Mouse (Mus musculus): ENCODE results near the gene Neu3. TPM values are rescaled to one million over a fixed set of nuclear protein-coding genes. Genes with fewer than 3 reads are reported as not detected.
"Not testable (repeated sequence)": the region's sequence is repeated elsewhere in the genome, so short reads cannot be mapped to it uniquely, and the experiment has no call there.

Gene Neu3
- polyA plus RNA-seq, 1 experiment from 2014 or later: 2.5 TPM

- Histone ChIP-seq H3K36me3 (ENCODE audit: insufficient read depth, low read length) (no peaks in the 10 kb centered on the region), H3K9ac (ENCODE audit: low read depth, low read length) (no peak overlapping the region), H3K4me3 (replicated peaks; ENCODE audit: low read depth, low read length) (no peak overlapping the region), H3K4me1 (replicated peaks; ENCODE audit: insufficient read depth, low read length) (no peaks in the 10 kb centered on the region), H3K27ac (no peak overlapping the region), H3K4me2 (ENCODE audit: low read length) (no peak overlapping the region), H3K9me3 (replicated peaks; ENCODE audit: low read length) (no peaks in the 10 kb centered on the region), H3K27me3 (ENCODE audit: insufficient read depth, low read length) (no peaks in the 10 kb centered on the region)
- 90% methylated on average over 11 of the region's 11 CpGs for WGBS
- TF ChIP-seq CTCF (IDR thresholded peaks at IDR 0.05; ENCODE audit: low read depth): peak; percentile 67
- DNase-seq (ENCODE audit: low spot score) (no peak), ATAC-seq (replicated peaks; ENCODE audit: low FRiP score, low read depth) (no peak)
Measured at GRCm38 (mm10) chr7:99813394-99813793, 14.8 kb downstream of the Neu3 start.

GRCm38 (mm10) chr7:99811661-99812060, 16.6 kb downstream of the Neu3 start:
- H3K9ac ChIP-seq (ENCODE audit: low read depth, low read length): no peak overlapping the region
- H3K4me1 ChIP-seq (replicated peaks; ENCODE audit: insufficient read depth, low read length): no peaks in the 10 kb centered on the region
- no peaks in the 10 kb centered on the region for H3K27me3 ChIP-seq (ENCODE audit: insufficient read depth, low read length)
- ATAC-seq (replicated peaks; ENCODE audit: low FRiP score, low read depth) (no peak), DNase-seq (ENCODE audit: low spot score) (no peak)
- 78% methylated on average over 4 of the region's 4 CpGs for WGBS
- H3K4me3 ChIP-seq (replicated peaks; ENCODE audit: low read depth, low read length): no peak overlapping the region
- H3K36me3 ChIP-seq (ENCODE audit: insufficient read depth, low read length): no peaks in the 10 kb centered on the region
- H3K4me2 ChIP-seq (ENCODE audit: low read length): no peak overlapping the region
- no peak overlapping the region for H3K27ac ChIP-seq
- no peak for TF ChIP-seq CTCF (IDR thresholded peaks at IDR 0.05; ENCODE audit: low read depth)
- no peaks in the 10 kb centered on the region for H3K9me3 ChIP-seq (replicated peaks; ENCODE audit: low read length)

GRCm38 (mm10) chr7:99810814-99811213, 17.4 kb downstream of the Neu3 start:
- WGBS: 95% methylated on average over 2 of the region's 2 CpGs
- DNase-seq (ENCODE audit: low spot score): no peak

GRCm38 (mm10) chr7:99807043-99807442, 21.2 kb downstream of the Neu3 start:
- not testable (repeated sequence) for H3K4me3 ChIP-seq (replicated peaks; ENCODE audit: low read depth, low read length); H3K27me3 ChIP-seq (ENCODE audit: insufficient read depth, low read length); H3K4me1 ChIP-seq (replicated peaks; ENCODE audit: insufficient read depth, low read length); H3K27ac ChIP-seq; DNase-seq (ENCODE audit: low spot score); ATAC-seq (replicated peaks; ENCODE audit: low FRiP score, low read depth); H3K9me3 ChIP-seq (replicated peaks; ENCODE audit: low read length); H3K4me2 ChIP-seq (ENCODE audit: low read length); H3K36me3 ChIP-seq (ENCODE audit: insufficient read depth, low read length); H3K9ac ChIP-seq (ENCODE audit: low read depth, low read length)
- WGBS: 50% methylated on average over 7 of the region's 7 CpGs

More at GRCm38 (mm10) chr7:99810814-99811213, 17.4 kb downstream of the Neu3 start:
- Histone ChIP-seq H3K4me1 (replicated peaks; ENCODE audit: insufficient read depth, low read length) (no peaks in the 10 kb centered on the region), H3K4me2 (ENCODE audit: low read length) (no peak overlapping the region), H3K9me3 (replicated peaks; ENCODE audit: low read length) (no peaks in the 10 kb centered on the region), H3K27me3 (ENCODE audit: insufficient read depth, low read length) (no peaks in the 10 kb centered on the region), H3K36me3 (ENCODE audit: insufficient read depth, low read length) (no peaks in the 10 kb centered on the region), H3K9ac (ENCODE audit: low read depth, low read length) (no peak overlapping the region), H3K4me3 (replicated peaks; ENCODE audit: low read depth, low read length) (no peak overlapping the region), H3K27ac (no peak overlapping the region)
- TF ChIP-seq CTCF (IDR thresholded peaks at IDR 0.05; ENCODE audit: low read depth): no peak
- ATAC-seq (replicated peaks; ENCODE audit: low FRiP score, low read depth): no peak

- H3K36me3 ChIP-seq (ENCODE audit: insufficient read depth, low read length): no peaks in the 10 kb centered on the region
- no peak overlapping the region for H3K27ac ChIP-seq
- WGBS: 72% methylated on average over 1 of the region's 1 CpGs
- H3K9ac ChIP-seq (ENCODE audit: low read depth, low read length): no peak overlapping the region
- H3K27me3 ChIP-seq (ENCODE audit: insufficient read depth, low read length): no peaks in the 10 kb centered on the region
- no peaks in the 10 kb centered on the region for H3K4me1 ChIP-seq (replicated peaks; ENCODE audit: insufficient read depth, low read length)
- ATAC-seq (replicated peaks; ENCODE audit: low FRiP score, low read depth) (no peak), DNase-seq (ENCODE audit: low spot score) (no peak)
- H3K4me2 ChIP-seq (ENCODE audit: low read length): no peak overlapping the region
- H3K9me3 ChIP-seq (replicated peaks; ENCODE audit: low read length): no peaks in the 10 kb centered on the region
- TF ChIP-seq CTCF (IDR thresholded peaks at IDR 0.05; ENCODE audit: low read depth): no peak
- H3K4me3 ChIP-seq (replicated peaks; ENCODE audit: low read depth, low read length): no peak overlapping the region
Measured at GRCm38 (mm10) chr7:99805340-99805739, 22.9 kb downstream of the Neu3 start.

- not testable (repeated sequence) for DNase-seq (ENCODE audit: low spot score); H3K4me2 ChIP-seq (ENCODE audit: low read length); H3K9me3 ChIP-seq (replicated peaks; ENCODE audit: low read length); H3K4me3 ChIP-seq (replicated peaks; ENCODE audit: low read depth, low read length); H3K4me1 ChIP-seq (replicated peaks; ENCODE audit: insufficient read depth, low read length); ATAC-seq (replicated peaks; ENCODE audit: low FRiP score, low read depth); H3K27ac ChIP-seq; H3K36me3 ChIP-seq (ENCODE audit: insufficient read depth, low read length); H3K9ac ChIP-seq (ENCODE audit: low read depth, low read length); H3K27me3 ChIP-seq (ENCODE audit: insufficient read depth, low read length)
- 94% methylated on average over 3 of the region's 3 CpGs for WGBS
Measured at GRCm38 (mm10) chr7:99804033-99804432, 24.2 kb downstream of the Neu3 start.

GRCm38 (mm10) chr7:99803535-99803934, 24.7 kb downstream of the Neu3 start:
- Histone ChIP-seq H3K36me3 (ENCODE audit: insufficient read depth, low read length) (no peaks in the 10 kb centered on the region), H3K27me3 (ENCODE audit: insufficient read depth, low read length) (no peaks in the 10 kb centered on the region), H3K4me3 (replicated peaks; ENCODE audit: low read depth, low read length) (no peak overlapping the region), H3K27ac (no peak overlapping the region), H3K4me1 (replicated peaks; ENCODE audit: insufficient read depth, low read length) (no peaks in the 10 kb centered on the region), H3K9ac (ENCODE audit: low read depth, low read length) (no peak overlapping the region), H3K9me3 (replicated peaks; ENCODE audit: low read length) (no peaks in the 10 kb centered on the region), H3K4me2 (ENCODE audit: low read length) (no peak overlapping the region)
- DNase-seq (ENCODE audit: low spot score) (peak; percentile 27), ATAC-seq (replicated peaks; ENCODE audit: low FRiP score, low read depth) (no peak)
- TF ChIP-seq CTCF (IDR thresholded peaks at IDR 0.05; ENCODE audit: low read depth): no peak
- 71% methylated on average over 8 of the region's 8 CpGs for WGBS

All from kidney, postnatal 0 days (tissue).